Mouse (Mus musculus): ENCODE data around the gene Zbtb26.

DNA sequence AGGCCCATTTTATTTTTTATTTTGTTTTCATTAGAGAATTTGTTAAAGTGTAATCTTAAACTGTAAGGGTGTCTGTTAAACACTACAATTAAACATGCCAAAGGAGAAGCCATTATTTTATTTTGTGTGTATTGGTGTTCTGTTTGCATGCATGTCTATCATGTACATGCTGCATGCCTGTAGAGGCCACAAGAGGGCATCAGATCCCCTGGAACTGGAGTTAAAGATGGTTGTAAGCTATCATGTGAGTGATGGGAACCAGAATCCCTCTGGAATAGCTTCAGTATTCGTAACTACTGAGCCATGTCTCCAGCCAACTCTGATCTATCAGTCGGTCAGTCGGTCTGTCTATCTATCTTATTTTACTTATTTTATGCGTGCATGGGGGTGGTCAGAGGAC, 17.8 kb upstream of the Zbtb26 start:
- TF ChIP-seq CTCF (IDR thresholded peaks at IDR 0.05; ENCODE audit: low read depth, low read length) (no peak), TAL1 (conservative IDR thresholded peaks at IDR 0.05; ENCODE audit: low read depth, low read length) (no peak)
